Comparison of ENCODE assay signal across 9 mouse cellular contexts in genomic region chr4:43428180-43428861, GRCm38 (mm10). TPM values are rescaled to one million over a fixed set of nuclear protein-coding genes. Genes with fewer than 3 reads are reported as not detected.
DNase-seq lines count a peak whose midpoint lies in the region; ATAC-seq and TF ChIP-seq lines count a peak whose summit lies in the region.
"Had no signal": no experiment of that assay in that cellular context is flagged by ENCODE, and none has a peak within 500 bp of the region (broad histone marks: within the 10 kb centered on the region; RNA-seq: fewer than 3 reads in every experiment).

No protein-coding gene starts in this region.

- peaks cover 60% of the 10 kb centered on the region for H3K27me3 ChIP-seq in heart, embryonic 12.5 days (replicated peaks)
- no peaks in the 10 kb centered on the region; the same call in 1 of the 2 replicates for H3K27me3 ChIP-seq in thymus, adult 2 months (ENCODE audit: control insufficient read depth, insufficient read depth, low read length)
- peaks cover 37% of the 10 kb centered on the region for H3K27me3 ChIP-seq in limb, embryonic 14.5 days (ENCODE audit: control insufficient read depth, insufficient read depth, low read length)

- no peak overlapping the region for H3K4me3 ChIP-seq in heart, embryonic 12.5 days
- H3K4me3 ChIP-seq in thymus, adult 2 months (ENCODE audit: control insufficient read depth, insufficient read depth, low read length): peak overlapping the region; percentile 17
- no peak overlapping the region for H3K4me3 ChIP-seq in limb, embryonic 14.5 days (replicated peaks; ENCODE audit: low read length)

- no peak overlapping the region for H3K27ac ChIP-seq in heart, embryonic 12.5 days (ENCODE audit: poor library complexity, severe bottlenecking)
- H3K27ac ChIP-seq in thymus, adult 2 months (ENCODE audit: control insufficient read depth, insufficient read depth, low read length): peak overlapping the region; percentile 72
- no peak overlapping the region for H3K27ac ChIP-seq in limb, embryonic 14.5 days (replicated peaks; ENCODE audit: low read depth, low read length)

- no peak for TF ChIP-seq POLR2A in thymus, adult 2 months (IDR thresholded peaks at IDR 0.05; ENCODE audit: control insufficient read depth, extremely low read depth, insufficient read depth, low read length, poor library complexity)
- TF ChIP-seq POLR2A in limb, embryonic 14.5 days (IDR thresholded peaks at IDR 0.05; ENCODE audit: borderline replicate concordance, extremely low read depth, insufficient read depth, insufficient read length): no peak

- WGBS in heart, embryonic 12.5 days: 33% methylated on average over 16 of the region's 16 CpGs
- WGBS in thymus, adult 2 months: 49% methylated on average over 16 of the region's 16 CpGs
- 31% methylated on average over 14 of the region's 16 CpGs for WGBS in limb, embryonic 14.5 days

- H3K4me1 ChIP-seq in heart, embryonic 12.5 days (replicated peaks): peaks cover 30% of the 10 kb centered on the region
- peaks cover 36% of the 10 kb centered on the region for H3K4me1 ChIP-seq in thymus, adult 2 months (replicated peaks; ENCODE audit: control insufficient read depth, insufficient read depth, low read length)
- H3K4me1 ChIP-seq in limb, embryonic 14.5 days (ENCODE audit: control insufficient read depth, insufficient read depth, low read length): peaks cover 12% of the 10 kb centered on the region; the same call in 1 of the 2 replicates

- peak overlapping the region; percentile 53 for H3K4me2 ChIP-seq in heart, embryonic 12.5 days
- peak overlapping the region; percentile 6; the same call in 1 of the 2 replicates for H3K4me2 ChIP-seq in limb, embryonic 14.5 days (replicated peaks; ENCODE audit: low read depth, low read length, severe bottlenecking)

- TF ChIP-seq CTCF in thymus, adult 2 months (IDR thresholded peaks at IDR 0.05; ENCODE audit: borderline replicate concordance, control insufficient read depth, extremely low read depth, insufficient read depth, low read length, poor library complexity): no peak

- ATAC-seq in heart, embryonic 12.5 days (ENCODE audit: insufficient number of reproducible peaks, low FRiP score): peak; percentile 16; the same call in 1 of the 2 replicates
- no peak for ATAC-seq in limb, embryonic 14.5 days (ENCODE audit: low FRiP score, low read depth)

- no peaks in the 10 kb centered on the region for H3K9me3 ChIP-seq in heart, embryonic 12.5 days (replicated peaks)
- no peaks in the 10 kb centered on the region for H3K9me3 ChIP-seq in limb, embryonic 14.5 days (ENCODE audit: control insufficient read depth, low read length)

- H3K9ac ChIP-seq in heart, embryonic 12.5 days: 0 out of 2 replicates have a peak overlapping the region, but pooled peaks have one; percentile 57
- H3K9ac ChIP-seq in limb, embryonic 14.5 days (ENCODE audit: low read depth, low read length, severe bottlenecking): no peak overlapping the region

- H3K36me3 ChIP-seq in heart, embryonic 12.5 days: peaks cover 34% of the 10 kb centered on the region
- H3K36me3 ChIP-seq in thymus, adult 2 months (ENCODE audit: control insufficient read depth, insufficient read depth, low read length): no peaks in the 10 kb centered on the region
- H3K36me3 ChIP-seq in limb, embryonic 14.5 days (ENCODE audit: control insufficient read depth, insufficient read depth, low read length): peaks cover 34% of the 10 kb centered on the region

- DNase-seq in heart, adult 9 months (ENCODE audit: low spot score in 2 of 2): no peak
- DNase-seq in thymus, adult 2 months: no peak
- no peak for DNase-seq in thymus, postnatal 0 days (ENCODE audit: low spot score)
- no peak for DNase-seq in limb, embryonic 14.5 days (ENCODE audit: low spot score)
- no peak for DNase-seq in layer of hippocampus, postnatal 25 days (ENCODE audit: extremely low spot score in 1 of 2, low spot score in 1 of 2)
- no peak for DNase-seq in left cerebral cortex, adult 8-10 months (ENCODE audit: low spot score in 2 of 2)
- no peak for DNase-seq in urinary bladder, postnatal 25 days (ENCODE audit: low spot score)

RNA-seq across cellular contexts. Expression of gene Fam166b, which starts 0.6 kb away (rescaled TPM):
- 0.14 TPM in 1 of 2 replicates, not detected in the other for polyA plus RNA-seq in heart, embryonic 12.5 days (2016; fragmentation: Nextera tagmentation; extraction: Ambion mirVana)
- polyA plus RNA-seq in thymus, adult 2 months (2012; rRNA removed): 0.22 and 0.42 TPM in 2 replicates
- 0.14 and 0.19 TPM in 2 replicates for polyA plus RNA-seq in thymus, postnatal 0 days (2015; fragmentation: Nextera tagmentation; extraction: Ambion mirVana)
- 0.20 and 0.29 TPM in 2 replicates for polyA plus RNA-seq in limb, embryonic 14.5 days (2012; rRNA removed)
- 0.14 and 0.33 TPM in 2 replicates for polyA plus RNA-seq in limb, embryonic 14.5 days (2014; fragmentation: Nextera tagmentation; extraction: Ambion mirVana)
- 1 to 10 TPM in 1 of 2 experiments, under 1 TPM in 1; 0.59 to 3.1 TPM for total RNA-seq in layer of hippocampus, postnatal 25 days (2021)
- total RNA-seq in left cerebral cortex, adult 8-10 months (2022): 1 to 10 TPM; 1.3 to 1.9 (median 1.4) TPM

RNA-seq across cellular contexts. Expression of gene Tesk1, which starts 13.4 kb away (rescaled TPM):
- polyA plus RNA-seq in heart, embryonic 12.5 days (2016; fragmentation: Nextera tagmentation; extraction: Ambion mirVana): 10.3 and 11.6 TPM in 2 replicates
- 66.6 and 67.5 TPM in 2 replicates for polyA plus RNA-seq in thymus, adult 2 months (2012; rRNA removed)
- 2.1 and 2.8 TPM in 2 replicates for polyA plus RNA-seq in thymus, postnatal 0 days (2015; fragmentation: Nextera tagmentation; extraction: Ambion mirVana)
- 47.4 and 63.1 TPM in 2 replicates for polyA plus RNA-seq in limb, embryonic 14.5 days (2012; rRNA removed)
- 15.8 and 17.6 TPM in 2 replicates for polyA plus RNA-seq in limb, embryonic 14.5 days (2014; fragmentation: Nextera tagmentation; extraction: Ambion mirVana)
- total RNA-seq in layer of hippocampus, postnatal 25 days (2021): 10 to 100 TPM; 74.1 to 77.6 TPM
- 10 to 100 TPM; 91.7 to 98.0 (median 95.6) TPM for total RNA-seq in left cerebral cortex, adult 8-10 months (2022)

RNA-seq across cellular contexts. Expression of gene Cd72, which starts 26.1 kb away (rescaled TPM):
- polyA plus RNA-seq in heart, embryonic 12.5 days (2016; fragmentation: Nextera tagmentation; extraction: Ambion mirVana): 0.82 and 2.0 TPM in 2 replicates
- 9.8 and 10.8 TPM in 2 replicates for polyA plus RNA-seq in thymus, adult 2 months (2012; rRNA removed)
- 6.4 and 6.6 TPM in 2 replicates for polyA plus RNA-seq in thymus, postnatal 0 days (2015; fragmentation: Nextera tagmentation; extraction: Ambion mirVana)
- 1.3 TPM in 2 replicates for polyA plus RNA-seq in limb, embryonic 14.5 days (2012; rRNA removed)
- 4.4 and 7.5 TPM in 2 replicates for polyA plus RNA-seq in limb, embryonic 14.5 days (2014; fragmentation: Nextera tagmentation; extraction: Ambion mirVana)
- under 1 TPM in 1 of 2 experiments, not detected in 1; 0.22 TPM for total RNA-seq in layer of hippocampus, postnatal 25 days (2021)
- 1 to 10 TPM in 3 of 4 experiments, under 1 TPM in 1; 0.38 to 2.9 (median 1.6) TPM for total RNA-seq in left cerebral cortex, adult 8-10 months (2022)

RNA-seq across cellular contexts. Expression of gene Rusc2, which starts 46.5 kb away (rescaled TPM):
- 14.1 and 15.7 TPM in 2 replicates for polyA plus RNA-seq in heart, embryonic 12.5 days (2016; fragmentation: Nextera tagmentation; extraction: Ambion mirVana)
- polyA plus RNA-seq in thymus, adult 2 months (2012; rRNA removed): 4.2 and 4.3 TPM in 2 replicates
- polyA plus RNA-seq in thymus, postnatal 0 days (2015; fragmentation: Nextera tagmentation; extraction: Ambion mirVana): 0.48 and 0.69 TPM in 2 replicates
- polyA plus RNA-seq in limb, embryonic 14.5 days (2012; rRNA removed): 16.2 and 25.4 TPM in 2 replicates
- polyA plus RNA-seq in limb, embryonic 14.5 days (2014; fragmentation: Nextera tagmentation; extraction: Ambion mirVana): 8.0 and 9.6 TPM in 2 replicates
- 100 to 1,000 TPM; 122 to 123 TPM for total RNA-seq in layer of hippocampus, postnatal 25 days (2021)
- 100 to 1,000 TPM; 116 to 144 (median 123) TPM for total RNA-seq in left cerebral cortex, adult 8-10 months (2022)

RNA-seq across cellular contexts. Expression of gene Sit1, which starts 55.2 kb away (rescaled TPM):
- polyA plus RNA-seq in heart, embryonic 12.5 days (2016; fragmentation: Nextera tagmentation; extraction: Ambion mirVana): not detected in 2 replicates
- polyA plus RNA-seq in thymus, adult 2 months (2012; rRNA removed): 187 and 239 TPM in 2 replicates
- polyA plus RNA-seq in thymus, postnatal 0 days (2015; fragmentation: Nextera tagmentation; extraction: Ambion mirVana): 138 and 168 TPM in 2 replicates
- not detected in 2 replicates for polyA plus RNA-seq in limb, embryonic 14.5 days (2012; rRNA removed)
- not detected in 2 replicates for polyA plus RNA-seq in limb, embryonic 14.5 days (2014; fragmentation: Nextera tagmentation; extraction: Ambion mirVana)
- not detected for total RNA-seq in layer of hippocampus, postnatal 25 days (2021)
- under 1 TPM in 1 of 4 experiments, not detected in 3; 0.46 TPM for total RNA-seq in left cerebral cortex, adult 8-10 months (2022)
- total RNA-seq: left cerebral cortex, postnatal 25 days had no signal
